Mouse (Mus musculus) naive thymus-derived CD4-positive, alpha-beta T cell, adult 2 months (primary cell): ENCODE measurements at regions not wholly inside any gene's neighbourhood (a gene's known extent, or its start where the extent isn't known, plus 50 kb on each side); places are given as distances from the start of the nearest gene placed in this dataset.
A peak's percentile ranks its signal among the peaks of the same experiment; 100 is the strongest.

Experiments used
- DNase-seq: peaks from one replicate; pipeline ENCODE4 v3.0.0-alpha.2; 2011; ENCODE audit warnings: low read depth

- no peak for DNase-seq
These were observed 109.1 kb upstream of the Syt13 start for GRCm38 (mm10) chr2:92805761-92806160.

DNA sequence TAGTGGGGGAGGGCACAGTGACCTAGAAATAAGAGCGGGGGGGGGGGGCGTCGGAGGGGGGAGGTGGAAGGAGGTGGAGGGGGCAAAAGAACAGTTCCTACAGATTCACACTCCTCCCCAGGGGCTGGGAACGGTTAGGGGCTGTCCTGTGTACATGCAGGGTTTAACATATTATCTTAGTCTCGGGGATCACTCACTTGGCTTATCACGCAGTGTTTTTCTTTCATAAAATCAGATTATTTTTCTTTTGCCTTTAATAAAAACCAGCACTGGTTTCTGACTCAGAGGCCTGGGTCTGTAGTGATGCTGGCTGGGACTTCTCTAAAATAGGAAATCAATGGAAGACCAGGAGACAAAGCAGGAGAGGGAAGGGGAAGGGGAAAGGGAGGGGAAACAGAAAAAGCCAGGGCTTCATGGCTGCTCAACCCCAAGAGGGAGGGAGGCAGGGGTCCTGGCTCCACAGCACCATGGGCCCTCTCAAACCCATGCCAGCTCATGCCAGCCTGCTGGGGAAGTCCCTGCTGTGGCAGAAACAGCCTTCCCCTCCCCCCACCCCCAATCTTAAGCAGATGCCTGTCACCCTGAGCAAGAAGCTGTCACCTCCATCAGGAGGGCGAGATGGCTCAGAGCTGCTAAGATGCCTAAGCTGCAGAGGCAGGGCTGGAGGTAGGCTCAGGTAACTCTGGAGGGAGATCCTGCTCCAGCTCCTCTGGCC lies 108.3 kb upstream of the Syt13 start:
- DNase-seq = no peak

DNA sequence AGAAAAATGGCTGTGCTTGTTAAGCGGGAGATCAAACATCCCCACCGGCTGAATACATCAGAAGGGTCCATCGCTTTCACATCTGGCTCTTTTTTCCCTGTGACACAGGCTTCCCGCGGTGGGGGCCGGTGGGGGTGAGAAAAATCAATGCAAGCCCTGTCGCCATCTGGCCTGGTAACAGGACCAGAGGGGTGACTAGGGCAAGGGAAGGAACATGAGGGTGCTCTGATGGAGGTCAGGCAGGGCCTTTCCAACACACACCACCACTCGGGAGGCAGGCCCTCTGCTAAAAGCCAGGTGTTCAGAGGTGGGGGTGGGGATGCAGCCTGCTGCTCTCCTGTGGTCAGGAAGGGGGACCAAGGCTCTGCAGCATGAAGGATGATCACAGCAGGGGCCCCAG lies 107.5 kb upstream of the Syt13 start:
- DNase-seq = no peak

GRCm38 (mm10) chr2:92808121-92808520 lies 106.8 kb upstream of the Syt13 start:
- DNase-seq = no peak

DNA sequence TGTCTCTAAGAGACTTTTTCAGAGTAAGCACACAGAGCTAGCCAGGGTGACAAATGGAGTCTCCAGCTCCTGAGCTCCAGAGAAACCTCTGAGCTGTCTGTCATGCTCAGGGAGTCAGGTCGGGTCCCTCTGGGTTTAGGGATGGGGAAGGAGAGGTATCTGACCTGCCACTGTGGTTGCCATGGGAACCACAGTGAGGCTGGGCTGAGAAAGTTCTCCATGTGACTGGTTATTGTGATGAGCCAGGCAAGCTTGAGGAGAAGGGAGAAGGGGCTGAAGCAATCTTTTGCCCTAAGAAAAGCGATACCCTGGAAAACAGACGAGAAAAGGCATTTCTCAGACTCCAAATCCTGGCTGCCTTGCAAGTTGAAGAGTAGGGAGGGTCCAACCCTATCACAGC lies 105.7 kb upstream of the Syt13 start:
- no peak for DNase-seq

- no peak for DNase-seq
These were observed 105.1 kb upstream of the Syt13 start for GRCm38 (mm10) chr2:92809681-92810323.

- peak; percentile 5 for DNase-seq
These were observed 103.9 kb upstream of the Syt13 start for GRCm38 (mm10) chr2:92810956-92811355.

- no peak for DNase-seq
These were observed 101.9 kb upstream of the Syt13 start for GRCm38 (mm10) chr2:92813028-92813427.

DNA sequence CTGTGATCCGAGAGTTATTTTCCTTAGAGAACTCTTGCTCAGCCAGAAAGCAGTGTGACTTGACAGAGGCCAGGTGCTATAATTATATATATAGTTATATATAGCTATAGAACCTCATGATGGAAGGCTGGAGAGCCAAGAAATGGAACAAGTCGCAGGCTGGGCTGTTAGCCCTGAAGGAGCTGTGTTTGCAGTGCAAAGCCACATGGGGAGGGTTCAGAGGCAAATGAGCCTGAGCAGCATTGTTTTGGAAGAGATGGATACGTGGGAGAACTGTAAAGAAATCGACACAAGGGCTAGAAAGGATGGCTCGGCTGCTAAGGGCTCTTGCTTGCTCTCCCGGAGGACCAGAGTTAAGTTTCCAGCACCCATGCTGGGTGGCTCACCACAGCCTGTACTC lies 95.3 kb upstream of the Syt13 start:
- no peak for DNase-seq

GRCm38 (mm10) chr2:92824325-92824724 lies 90.6 kb upstream of the Syt13 start:
- no peak for DNase-seq

DNA sequence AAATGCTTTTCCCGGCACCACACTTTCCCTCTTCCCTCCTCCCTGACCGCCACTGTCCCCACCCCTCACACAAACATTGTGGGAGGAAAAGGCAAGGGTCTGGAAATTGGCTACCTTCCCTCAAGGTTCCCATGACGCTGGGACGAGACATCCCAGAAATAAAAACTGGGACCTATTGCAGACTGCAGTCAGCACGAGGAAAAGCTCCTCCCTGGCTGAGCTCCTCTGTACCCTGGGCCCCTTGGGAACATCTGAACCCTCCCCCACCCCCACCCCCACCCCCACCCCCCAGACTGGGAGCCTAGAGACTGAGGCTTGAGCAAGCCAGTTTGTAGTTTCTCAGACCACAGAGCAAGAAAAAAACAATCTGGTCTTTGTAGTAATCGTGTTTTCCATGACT lies 89.5 kb upstream of the Syt13 start:
- no peak for DNase-seq

DNA sequence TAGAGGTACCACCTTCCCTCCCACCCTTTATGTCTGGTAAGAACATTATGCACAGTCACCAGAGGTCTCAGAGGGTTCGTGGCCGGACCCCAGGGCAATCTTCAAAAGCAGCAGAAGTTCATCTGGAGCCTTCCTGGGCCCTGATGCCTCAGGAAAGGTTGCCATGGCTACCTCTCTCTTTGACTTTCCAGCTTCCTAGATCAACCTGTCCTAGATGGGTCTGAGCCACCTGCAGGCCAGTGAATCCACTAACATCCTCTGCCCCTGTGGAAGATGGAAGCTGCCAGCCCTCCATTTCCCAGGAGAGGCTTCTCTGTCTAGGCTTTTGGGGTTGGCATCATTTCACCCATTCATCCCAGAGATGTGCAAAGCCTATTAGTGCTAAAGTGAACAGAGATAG lies 84.8 kb upstream of the Syt13 start:
- DNase-seq = no peak

DNA sequence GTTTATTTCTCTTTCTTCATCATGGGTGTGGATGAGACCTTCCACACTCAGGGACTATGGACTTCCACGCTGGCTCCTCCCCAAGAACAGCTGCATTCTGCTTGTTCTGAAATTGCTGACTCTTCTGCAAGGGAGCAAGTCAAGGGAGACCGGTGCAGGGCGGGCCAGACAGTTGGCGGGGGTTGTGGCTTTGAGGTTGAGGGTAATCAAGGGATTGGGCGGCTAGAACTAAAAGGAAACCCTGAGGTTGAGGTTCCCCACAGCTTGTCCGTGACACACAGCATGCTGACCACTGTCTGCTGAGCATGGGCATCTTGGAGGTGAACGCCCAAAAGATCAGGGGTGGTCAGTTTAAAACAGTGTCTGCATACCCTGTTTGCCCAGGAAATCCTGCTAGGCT lies 83.1 kb upstream of the Syt13 start:
- no peak for DNase-seq

DNA sequence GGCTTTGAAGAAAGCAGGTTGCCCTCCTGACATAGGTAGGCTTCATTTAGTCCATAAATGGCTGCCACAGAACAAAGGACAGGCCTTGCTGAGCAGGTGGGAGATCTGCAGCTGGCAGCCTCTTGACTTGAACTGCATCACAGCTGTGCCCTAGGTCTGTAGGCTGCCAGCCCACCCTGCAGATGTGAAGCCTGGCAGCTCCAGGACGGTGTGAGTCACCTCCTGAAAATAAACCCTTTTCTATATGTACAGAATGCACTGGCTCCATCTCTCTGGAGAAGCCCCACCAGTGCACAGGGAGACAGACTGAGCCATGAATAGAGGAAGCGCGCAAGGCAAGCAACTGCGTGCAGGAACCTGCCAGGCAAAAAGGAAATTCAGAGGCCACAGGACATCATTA lies 78.7 kb upstream of the Syt13 start:
- no peak for DNase-seq

- no peak for DNase-seq
These were observed 76.9 kb upstream of the Syt13 start for GRCm38 (mm10) chr2:92838012-92838411.

DNA sequence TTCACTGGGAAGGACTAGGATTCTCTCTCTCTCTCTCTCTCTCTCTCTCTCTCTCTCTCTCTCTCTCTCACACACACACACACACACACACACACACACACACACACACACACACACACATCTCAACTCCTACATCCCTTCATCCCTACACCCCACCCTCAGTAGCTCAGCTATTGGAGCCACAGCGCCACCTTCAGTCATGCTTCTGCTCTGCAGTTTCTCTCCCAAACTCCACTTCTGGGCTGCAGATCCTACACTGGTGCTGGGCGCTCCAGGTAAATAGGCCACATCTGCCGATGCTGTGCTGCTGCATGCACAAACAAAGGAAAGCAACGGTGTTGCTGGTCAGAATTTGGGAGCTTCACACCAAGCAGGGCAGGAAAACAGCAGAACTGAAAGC lies 74.9 kb upstream of the Syt13 start:
- no peak for DNase-seq

DNA sequence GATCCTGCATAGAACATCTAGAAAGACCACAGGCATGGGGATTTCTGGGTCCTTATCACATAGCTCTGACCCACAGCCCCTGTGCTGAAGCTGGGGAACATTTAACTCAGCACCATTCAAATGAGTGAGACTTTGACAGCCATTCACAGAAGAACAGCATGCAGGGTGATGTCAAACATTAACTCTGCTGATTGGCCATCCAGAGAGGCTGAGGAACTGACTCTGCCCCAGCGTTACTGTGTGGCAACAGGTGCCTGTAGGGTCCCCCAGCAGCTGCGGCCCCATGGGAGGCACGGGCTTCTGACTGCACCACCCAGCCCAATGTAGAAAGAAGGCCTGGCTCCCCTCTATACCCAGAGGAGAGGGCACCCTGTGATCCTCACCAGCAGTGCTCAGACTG lies 73.3 kb upstream of the Syt13 start:
- no peak for DNase-seq

- no peak for DNase-seq
These were observed 69.7 kb upstream of the Syt13 start for GRCm38 (mm10) chr2:92845061-92845769.

GRCm38 (mm10) chr2:92848962-92849361 lies 65.9 kb upstream of the Syt13 start:
- DNase-seq = no peak

DNA sequence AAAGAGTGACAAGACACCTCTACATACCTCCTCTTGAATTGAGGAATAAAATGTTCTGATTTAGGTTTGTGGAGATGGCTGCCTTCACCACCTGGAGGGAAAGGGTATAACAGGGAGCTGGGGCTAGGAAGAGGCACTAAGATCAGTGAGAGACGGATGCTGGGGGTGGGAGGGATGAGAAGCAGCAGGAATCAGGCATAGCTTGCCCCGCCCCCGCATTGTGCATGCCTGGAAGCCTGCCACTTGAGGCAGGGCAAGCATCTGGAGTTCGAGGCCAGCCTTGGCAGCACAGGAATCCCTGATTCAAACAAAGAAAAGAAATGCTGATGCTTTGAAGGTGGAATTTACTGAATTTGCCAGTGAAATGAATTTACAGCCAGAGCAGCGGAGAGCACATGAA lies 63.6 kb upstream of the Syt13 start:
- DNase-seq = no peak

DNA sequence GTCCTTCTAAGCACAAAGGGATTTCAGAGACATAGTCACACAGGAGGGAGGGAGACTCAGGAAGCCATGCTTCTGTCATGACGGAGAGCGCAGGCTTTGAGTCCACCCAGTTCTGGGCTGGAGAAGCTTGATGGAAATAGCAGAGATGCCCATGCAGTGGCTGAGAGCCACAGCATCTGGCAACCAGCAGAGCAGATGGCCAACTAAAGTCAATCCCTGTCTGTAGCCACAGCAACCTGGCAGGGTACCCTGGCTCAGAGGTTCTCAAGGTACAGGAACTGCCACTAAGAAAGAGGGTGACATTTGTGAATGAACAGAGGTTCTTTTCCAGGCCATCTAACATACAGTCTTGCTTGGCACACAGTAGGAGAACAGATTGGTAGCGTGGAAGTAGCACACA lies 61.7 kb upstream of the Syt13 start:
- no peak for DNase-seq

- DNase-seq = no peak
These were observed 60.6 kb upstream of the Syt13 start for GRCm38 (mm10) chr2:92854331-92854730.

DNA sequence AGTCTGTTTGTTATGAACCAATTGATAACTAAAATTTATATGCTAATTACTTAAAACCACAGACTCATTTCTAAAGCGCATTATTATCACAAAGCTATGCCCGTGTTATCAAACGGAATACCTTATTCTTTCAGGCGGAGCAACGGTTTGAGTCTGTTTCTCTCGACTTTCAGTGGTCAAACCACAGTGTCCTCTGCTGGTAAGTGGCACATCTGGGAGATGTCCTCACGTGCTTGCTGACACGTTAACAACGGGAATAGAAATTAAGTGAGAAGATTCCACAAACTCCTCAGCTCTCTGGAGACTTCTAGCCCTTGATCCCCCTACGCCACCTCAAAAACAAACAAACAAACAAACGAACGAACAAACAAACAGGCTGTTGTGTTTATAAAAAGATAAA lies 58.9 kb upstream of the Syt13 start:
- DNase-seq = no peak
